Mouse (Mus musculus): Measurements from ENCODE around the gene Rnft1. TPM values are rescaled to one million over a fixed set of nuclear protein-coding genes. Genes with fewer than 3 reads are reported as not detected.

Gene Rnft1
- polyA plus RNA-seq, 1 experiment, result 9.3 TPM

DNA sequence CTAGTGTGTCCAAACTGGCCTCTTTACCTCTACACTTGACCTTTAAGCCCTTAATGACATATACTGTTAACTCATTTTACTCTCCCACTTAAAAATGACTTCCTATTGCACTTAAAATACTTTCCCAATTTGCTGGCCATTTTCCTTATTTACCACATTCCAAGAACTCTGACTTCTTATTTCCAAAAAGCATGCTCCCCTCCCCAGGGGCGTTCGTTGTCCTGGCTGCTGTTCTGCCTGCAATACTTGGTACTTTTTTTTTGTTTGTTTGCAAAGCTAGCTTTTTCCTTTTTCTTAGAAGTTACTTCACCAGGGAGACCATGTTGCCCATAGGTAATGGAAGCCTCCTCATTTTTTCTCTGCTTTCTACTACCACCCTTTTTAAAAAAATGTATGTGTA is 18.7 kb downstream of the Rnft1 start:
- H3K27me3 ChIP-seq (ENCODE audit: control insufficient read depth, insufficient read depth, low read length), result no peaks in the 10 kb centered on the region
- H3K4me3 ChIP-seq (ENCODE audit: control insufficient read depth, insufficient read depth, low read length), result no peak overlapping the region
- no peaks in the 10 kb centered on the region for H3K4me1 ChIP-seq (replicated peaks; ENCODE audit: control insufficient read depth, insufficient read depth, low read length)
- DNase-seq, result no peak
- H3K27ac ChIP-seq (ENCODE audit: control insufficient read depth, insufficient read depth, low read length), result no peak overlapping the region
- peaks cover 72% of the 10 kb centered on the region for H3K36me3 ChIP-seq (ENCODE audit: control insufficient read depth, insufficient read depth, low read length)
- whole genome bisulfite sequencing, result 93% methylated on average over 2 of the region's 2 CpGs
- TF ChIP-seq CTCF (IDR thresholded peaks at IDR 0.05; ENCODE audit: borderline replicate concordance, control insufficient read depth, extremely low read depth, insufficient read depth, low read length, poor library complexity), result no peak
- no peak for TF ChIP-seq POLR2A (IDR thresholded peaks at IDR 0.05; ENCODE audit: control insufficient read depth, extremely low read depth, insufficient read depth, low read length, poor library complexity)

DNA sequence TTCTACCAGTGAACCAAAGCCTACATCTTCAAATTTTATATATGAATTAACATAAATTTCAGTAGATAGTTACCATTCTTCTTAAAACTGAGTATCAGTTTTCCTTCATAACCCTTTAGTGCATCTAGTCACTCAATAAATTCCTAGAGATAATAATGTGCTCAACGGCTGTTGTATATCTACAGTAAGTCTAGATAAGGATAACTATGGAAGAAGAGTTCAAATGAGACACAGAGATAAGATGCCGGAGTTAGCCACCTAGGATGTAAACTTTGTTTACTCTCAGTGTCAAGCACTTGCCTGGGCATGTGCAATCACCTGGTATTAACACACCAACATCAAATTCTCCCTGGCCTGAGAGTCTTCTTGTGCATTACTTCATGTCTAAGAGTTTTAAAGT is 22.9 kb downstream of the Rnft1 start:
- Histone ChIP-seq H3K36me3 (ENCODE audit: control insufficient read depth, insufficient read depth, low read length) (peaks cover 82% of the 10 kb centered on the region), H3K4me3 (ENCODE audit: control insufficient read depth, insufficient read depth, low read length) (no peak overlapping the region), H3K4me1 (replicated peaks; ENCODE audit: control insufficient read depth, insufficient read depth, low read length) (no peaks in the 10 kb centered on the region), H3K27ac (ENCODE audit: control insufficient read depth, insufficient read depth, low read length) (no peak overlapping the region), H3K27me3 (ENCODE audit: control insufficient read depth, insufficient read depth, low read length) (no peaks in the 10 kb centered on the region)
- TF ChIP-seq CTCF (IDR thresholded peaks at IDR 0.05; ENCODE audit: borderline replicate concordance, control insufficient read depth, extremely low read depth, insufficient read depth, low read length, poor library complexity) (no peak), POLR2A (IDR thresholded peaks at IDR 0.05; ENCODE audit: control insufficient read depth, extremely low read depth, insufficient read depth, low read length, poor library complexity) (no peak)
- whole genome bisulfite sequencing, result 96% methylated on average over 2 of the region's 2 CpGs
- DNase-seq, result no peak

- no peaks in the 10 kb centered on the region for H3K27me3 ChIP-seq (ENCODE audit: control insufficient read depth, insufficient read depth, low read length)
- H3K4me1 ChIP-seq (replicated peaks; ENCODE audit: control insufficient read depth, insufficient read depth, low read length), result no peaks in the 10 kb centered on the region
- H3K4me3 ChIP-seq (ENCODE audit: control insufficient read depth, insufficient read depth, low read length), result no peak overlapping the region
- WGBS, result 99% methylated on average over 2 of the region's 2 CpGs
- TF ChIP-seq POLR2A (IDR thresholded peaks at IDR 0.05; ENCODE audit: control insufficient read depth, extremely low read depth, insufficient read depth, low read length, poor library complexity), result no peak
- no peak for TF ChIP-seq CTCF (IDR thresholded peaks at IDR 0.05; ENCODE audit: borderline replicate concordance, control insufficient read depth, extremely low read depth, insufficient read depth, low read length, poor library complexity)
- H3K27ac ChIP-seq (ENCODE audit: control insufficient read depth, insufficient read depth, low read length), result no peak overlapping the region
- no peak for DNase-seq
- H3K36me3 ChIP-seq (ENCODE audit: control insufficient read depth, insufficient read depth, low read length), result peaks cover 82% of the 10 kb centered on the region
Measured at GRCm38 (mm10) chr11:86507991-86508390, 23.5 kb downstream of the Rnft1 start.

- no peak overlapping the region for H3K27ac ChIP-seq (ENCODE audit: control insufficient read depth, insufficient read depth, low read length)
- DNase-seq, result no peak
- no peaks in the 10 kb centered on the region for H3K4me1 ChIP-seq (replicated peaks; ENCODE audit: control insufficient read depth, insufficient read depth, low read length)
- 98% methylated on average over 3 of the region's 3 CpGs for WGBS
- no peak for TF ChIP-seq POLR2A (IDR thresholded peaks at IDR 0.05; ENCODE audit: control insufficient read depth, extremely low read depth, insufficient read depth, low read length, poor library complexity)
- TF ChIP-seq CTCF (IDR thresholded peaks at IDR 0.05; ENCODE audit: borderline replicate concordance, control insufficient read depth, extremely low read depth, insufficient read depth, low read length, poor library complexity), result no peak
- no peaks in the 10 kb centered on the region for H3K27me3 ChIP-seq (ENCODE audit: control insufficient read depth, insufficient read depth, low read length)
- peaks cover 85% of the 10 kb centered on the region for H3K36me3 ChIP-seq (ENCODE audit: control insufficient read depth, insufficient read depth, low read length)
- H3K4me3 ChIP-seq (ENCODE audit: control insufficient read depth, insufficient read depth, low read length), result no peak overlapping the region
Measured at GRCm38 (mm10) chr11:86516620-86517019, 32.2 kb downstream of the Rnft1 start.

DNA sequence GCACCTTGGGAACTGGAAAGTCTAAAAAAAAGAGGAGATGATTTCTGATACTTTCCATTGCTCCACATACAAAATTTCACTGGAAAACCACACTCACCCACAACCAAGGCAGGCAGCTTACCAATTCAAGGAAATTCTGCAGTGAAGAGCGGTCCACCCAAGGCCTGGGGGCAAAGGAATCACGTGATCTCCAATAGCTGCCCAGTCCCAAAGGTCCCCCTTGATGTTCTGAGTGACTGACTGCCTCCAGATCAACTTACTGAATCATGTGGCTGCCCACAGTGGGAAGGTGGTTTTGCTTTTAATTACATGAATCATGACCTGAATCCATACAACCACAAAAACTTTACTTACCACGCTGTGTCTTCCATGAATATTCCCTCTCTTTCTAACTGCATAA is 32.8 kb downstream of the Rnft1 start:
- Histone ChIP-seq H3K27me3 (ENCODE audit: control insufficient read depth, insufficient read depth, low read length) (no peaks in the 10 kb centered on the region), H3K4me1 (replicated peaks; ENCODE audit: control insufficient read depth, insufficient read depth, low read length) (no peaks in the 10 kb centered on the region), H3K4me3 (ENCODE audit: control insufficient read depth, insufficient read depth, low read length) (no peak overlapping the region), H3K36me3 (ENCODE audit: control insufficient read depth, insufficient read depth, low read length) (peaks cover 85% of the 10 kb centered on the region), H3K27ac (ENCODE audit: control insufficient read depth, insufficient read depth, low read length) (no peak overlapping the region)
- 97% methylated on average over 3 of the region's 3 CpGs for WGBS
- no peak for DNase-seq
- no peak for TF ChIP-seq POLR2A (IDR thresholded peaks at IDR 0.05; ENCODE audit: control insufficient read depth, extremely low read depth, insufficient read depth, low read length, poor library complexity)
- no peak for TF ChIP-seq CTCF (IDR thresholded peaks at IDR 0.05; ENCODE audit: borderline replicate concordance, control insufficient read depth, extremely low read depth, insufficient read depth, low read length, poor library complexity)

DNA sequence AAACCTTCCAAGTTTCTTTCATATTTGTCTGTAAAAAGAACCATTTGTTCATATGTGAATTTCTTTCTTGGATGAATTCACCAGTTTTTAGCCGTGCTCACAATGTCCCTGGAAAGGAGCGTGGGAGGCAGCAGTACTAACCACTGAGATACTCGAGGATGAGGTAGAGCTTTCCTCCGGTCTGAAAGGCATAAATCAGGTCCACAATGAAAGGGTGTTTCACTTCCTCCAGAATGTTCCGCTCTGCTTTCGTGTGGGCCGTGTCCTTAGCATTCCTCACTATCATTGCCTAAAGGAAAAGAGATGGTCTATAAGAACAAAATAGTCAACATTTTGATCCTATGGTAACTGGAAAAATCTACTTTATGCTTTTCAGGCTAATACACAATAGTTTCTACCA is 35.3 kb downstream of the Rnft1 start:
- Histone ChIP-seq H3K27me3 (ENCODE audit: control insufficient read depth, insufficient read depth, low read length) (no peaks in the 10 kb centered on the region), H3K4me1 (replicated peaks; ENCODE audit: control insufficient read depth, insufficient read depth, low read length) (no peaks in the 10 kb centered on the region), H3K27ac (ENCODE audit: control insufficient read depth, insufficient read depth, low read length) (no peak overlapping the region), H3K36me3 (ENCODE audit: control insufficient read depth, insufficient read depth, low read length) (peaks cover 84% of the 10 kb centered on the region), H3K4me3 (ENCODE audit: control insufficient read depth, insufficient read depth, low read length) (no peak overlapping the region)
- TF ChIP-seq CTCF (IDR thresholded peaks at IDR 0.05; ENCODE audit: borderline replicate concordance, control insufficient read depth, extremely low read depth, insufficient read depth, low read length, poor library complexity) (no peak), POLR2A (IDR thresholded peaks at IDR 0.05; ENCODE audit: control insufficient read depth, extremely low read depth, insufficient read depth, low read length, poor library complexity) (no peak)
- no peak for DNase-seq
- WGBS, result 94% methylated on average over 7 of the region's 7 CpGs

DNA sequence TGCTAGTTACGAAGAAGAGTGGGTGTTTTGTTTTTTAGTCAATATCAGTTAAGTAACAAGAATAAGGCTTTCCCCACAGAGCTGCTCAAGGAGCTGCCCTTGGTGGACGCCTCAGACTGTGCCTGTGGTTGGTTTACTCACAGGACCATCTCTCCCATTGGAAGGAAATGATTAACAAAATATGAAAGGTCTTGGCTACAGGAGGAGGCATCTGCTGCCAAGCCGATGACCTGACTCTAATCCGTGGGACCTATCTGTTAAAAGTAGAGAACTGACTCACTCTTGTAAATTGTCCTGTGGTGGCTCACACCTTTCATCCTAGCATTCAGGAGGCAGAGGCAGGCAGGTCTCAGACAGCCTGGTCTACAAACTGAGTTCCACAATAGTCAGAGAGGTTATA is 43.1 kb downstream of the Rnft1 start:
- Histone ChIP-seq H3K4me1 (replicated peaks; ENCODE audit: control insufficient read depth, insufficient read depth, low read length) (no peaks in the 10 kb centered on the region), H3K27ac (ENCODE audit: control insufficient read depth, insufficient read depth, low read length) (no peak overlapping the region), H3K27me3 (ENCODE audit: control insufficient read depth, insufficient read depth, low read length) (no peaks in the 10 kb centered on the region), H3K4me3 (ENCODE audit: control insufficient read depth, insufficient read depth, low read length) (no peak overlapping the region), H3K36me3 (ENCODE audit: control insufficient read depth, insufficient read depth, low read length) (peaks cover 75% of the 10 kb centered on the region)
- TF ChIP-seq POLR2A (IDR thresholded peaks at IDR 0.05; ENCODE audit: control insufficient read depth, extremely low read depth, insufficient read depth, low read length, poor library complexity) (no peak), CTCF (IDR thresholded peaks at IDR 0.05; ENCODE audit: borderline replicate concordance, control insufficient read depth, extremely low read depth, insufficient read depth, low read length, poor library complexity) (no peak)
- WGBS, result 97% methylated on average over 4 of the region's 4 CpGs
- DNase-seq, result no peak

Data from thymus, adult 2 months (tissue).